Mouse (Mus musculus): Measurements from ENCODE around the gene Smyd5. TPM values are rescaled to one million over a fixed set of nuclear protein-coding genes. Genes with fewer than 3 reads are reported as not detected.

The Smyd5 gene
- polyA plus RNA-seq, 1 experiment from 2014 or later = 79.1 TPM

DNA sequence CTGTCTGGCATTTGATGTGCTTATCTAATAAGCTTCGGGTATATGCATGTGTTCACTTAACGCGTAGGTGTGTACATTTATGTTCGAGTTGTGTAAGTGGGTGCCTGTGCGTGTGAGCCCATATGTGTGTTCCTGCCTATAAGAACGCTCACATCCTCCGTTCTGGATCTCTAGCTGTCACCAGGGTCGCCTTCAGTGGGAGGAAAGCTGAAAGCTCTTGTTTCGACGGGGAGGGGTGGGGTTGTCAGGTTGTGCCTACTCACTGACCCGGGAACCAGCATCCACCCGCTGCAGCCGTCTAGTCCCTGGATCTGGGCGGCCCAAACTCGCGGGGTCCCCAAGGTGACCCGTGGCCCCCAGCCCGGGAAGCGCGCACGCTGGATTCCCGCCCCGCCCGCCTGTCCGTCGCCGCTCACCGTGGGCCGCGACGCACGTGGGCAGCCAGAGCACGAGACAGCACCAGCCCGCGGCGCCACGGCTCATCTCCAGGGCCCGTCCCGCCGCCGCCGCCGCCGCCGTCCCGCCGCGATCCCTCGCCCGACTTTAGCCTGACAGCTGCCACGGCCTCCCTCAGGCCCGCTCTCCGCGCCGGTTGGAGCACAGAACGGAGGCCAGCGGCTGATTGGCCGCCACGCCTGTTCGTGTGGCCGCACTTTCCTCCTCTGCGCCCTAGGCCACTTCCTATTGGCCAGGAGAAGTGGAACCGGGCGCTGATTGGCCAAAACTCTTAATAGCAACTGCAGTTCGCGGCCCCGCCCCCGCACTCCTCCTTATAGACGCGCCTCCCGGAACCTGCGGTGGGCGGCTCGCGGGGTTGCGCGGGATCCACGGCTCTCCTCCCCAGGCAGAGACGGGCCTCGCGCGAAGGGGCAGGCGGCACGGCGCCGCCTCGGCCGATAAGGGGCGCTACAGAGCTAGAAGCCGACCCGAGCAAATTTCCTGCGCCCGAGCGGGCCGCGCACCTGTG lies 19.2 kb downstream of the Smyd5 start, which contains the start of gene Cct7:
Gene Cct7 (plus strand): TSS at position 818 of the 967 bp plus-strand sequence.
- H3K27ac ChIP-seq (replicated peaks) = peak within 1 kb of the TSS; percentile 89
- 3% methylated on average over 96 of the region's 96 CpGs for WGBS
- peak within 1 kb of the TSS; percentile 62 for H3K4me3 ChIP-seq
- peak within 1 kb of the TSS; percentile 97 for H3K4me2 ChIP-seq
- peaks cover 39% of the 10 kb centered on the region for H3K4me1 ChIP-seq (replicated peaks)
- H3K9ac ChIP-seq = peak within 1 kb of the TSS; percentile 67
- H3K36me3 ChIP-seq = peaks cover 2% of the 10 kb centered on the region; the same call in 1 of the 2 replicates
- H3K9me3 ChIP-seq = no peaks in the 10 kb centered on the region
- peak; percentile 93 for ATAC-seq (ENCODE audit: low FRiP score, low read depth)
- no peaks in the 10 kb centered on the region for H3K27me3 ChIP-seq

DNA sequence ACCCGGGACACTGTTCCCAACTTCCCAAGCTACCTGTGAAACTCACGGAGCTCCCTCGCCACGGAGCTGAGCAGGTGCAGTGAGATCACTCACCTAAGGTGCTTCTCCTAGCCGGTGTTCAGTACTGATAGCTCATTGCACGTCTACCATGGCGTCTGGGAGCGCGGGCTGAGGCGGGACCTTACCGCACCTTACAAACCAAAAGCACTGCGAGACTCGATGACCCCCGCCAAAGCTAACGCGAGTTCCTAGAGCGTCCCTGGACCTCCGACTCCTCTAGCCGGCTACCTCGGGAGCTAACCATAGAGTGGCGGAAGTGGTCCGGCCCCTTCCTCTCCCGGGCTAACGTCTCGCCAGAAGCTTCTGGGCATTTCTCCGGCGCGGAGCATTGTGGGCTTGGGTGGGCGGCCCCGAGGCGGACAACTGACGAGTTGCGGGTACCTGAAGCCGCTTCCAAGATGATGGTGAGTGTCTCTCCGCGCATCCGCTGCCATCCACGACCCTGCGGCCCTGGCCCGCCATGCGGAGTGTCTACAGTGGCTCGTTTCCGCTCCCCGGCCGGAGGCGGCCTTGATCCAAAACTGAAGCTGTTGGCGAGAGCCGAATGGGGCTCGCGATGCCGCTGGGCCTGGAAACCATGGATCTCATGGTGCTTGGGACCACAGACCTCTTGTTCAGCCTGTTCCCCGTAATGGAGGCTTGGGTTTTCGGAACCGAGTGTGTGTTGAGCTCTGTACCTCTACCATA lies 20.0 kb downstream of the Smyd5 start, which contains the start of gene Pradc1:
Gene Pradc1 (minus strand): TSS at position 307 of the 747 bp plus-strand sequence.
- H3K27me3 ChIP-seq = no peaks in the 10 kb centered on the region
- peak within 1 kb of the TSS; percentile 89 for H3K27ac ChIP-seq (replicated peaks)
- H3K9ac ChIP-seq = peak within 1 kb of the TSS; percentile 67
- H3K4me1 ChIP-seq (replicated peaks) = peaks cover 47% of the 10 kb centered on the region
- peak within 1 kb of the TSS; percentile 97 for H3K4me2 ChIP-seq
- ATAC-seq (ENCODE audit: low FRiP score, low read depth) = peak; percentile 92
- peak within 1 kb of the TSS; percentile 62 for H3K4me3 ChIP-seq
- WGBS = under 1% methylated on average over 54 of the region's 54 CpGs
- no peaks in the 10 kb centered on the region for H3K9me3 ChIP-seq
- no peaks in the 10 kb centered on the region for H3K36me3 ChIP-seq

DNA sequence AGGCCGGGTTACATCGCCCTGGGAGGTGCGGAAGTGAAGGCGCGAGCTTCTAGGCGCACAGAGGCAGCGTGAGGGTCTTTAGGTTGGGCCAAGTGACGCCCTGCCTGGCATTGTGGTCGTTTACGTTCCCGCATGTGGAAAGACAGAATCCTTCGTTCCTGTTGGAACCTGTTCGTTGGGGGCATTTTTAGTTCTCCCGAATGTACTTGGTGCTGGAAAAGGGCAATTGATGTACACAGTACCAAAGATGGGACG lies 20.5 kb downstream of the Smyd5 start:
- H3K4me2 ChIP-seq = peak overlapping the region; percentile 97
- peak overlapping the region; percentile 62 for H3K4me3 ChIP-seq
- H3K27me3 ChIP-seq = no peaks in the 10 kb centered on the region
- peak overlapping the region; percentile 89 for H3K27ac ChIP-seq (replicated peaks)
- H3K4me1 ChIP-seq (replicated peaks) = peaks cover 50% of the 10 kb centered on the region
- H3K9me3 ChIP-seq = no peaks in the 10 kb centered on the region
- WGBS = under 1% methylated on average over 15 of the region's 15 CpGs
- no peak for ATAC-seq (ENCODE audit: low FRiP score, low read depth)
- peak overlapping the region; percentile 67 for H3K9ac ChIP-seq
- no peaks in the 10 kb centered on the region for H3K36me3 ChIP-seq

DNA sequence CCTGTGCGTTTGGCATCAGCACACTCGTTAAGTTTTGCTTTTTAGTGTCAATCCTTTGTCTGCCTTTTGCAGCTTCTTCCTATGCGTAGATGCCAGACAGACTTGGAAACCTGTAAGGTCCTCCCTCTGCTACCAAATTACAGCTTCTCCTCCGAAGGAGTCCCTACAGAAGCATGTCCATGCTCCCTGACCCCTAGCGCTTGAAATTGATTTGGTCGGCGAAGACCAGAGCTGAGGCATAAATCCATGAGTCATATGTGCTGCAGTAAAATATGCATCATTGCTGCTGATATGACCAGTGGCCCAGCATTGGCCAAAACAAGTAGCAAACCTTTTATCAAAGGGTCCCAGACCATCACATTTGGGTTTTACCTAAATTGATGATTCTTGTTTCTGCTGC lies 21.0 kb downstream of the Smyd5 start:
- peak overlapping the region; percentile 89 for H3K27ac ChIP-seq (replicated peaks)
- peak overlapping the region; percentile 97 for H3K4me2 ChIP-seq
- peak overlapping the region; percentile 62 for H3K4me3 ChIP-seq
- ATAC-seq (ENCODE audit: low FRiP score, low read depth) = no peak
- H3K9ac ChIP-seq = peak overlapping the region; percentile 67
- 12% methylated on average over 7 of the region's 7 CpGs for WGBS
- no peaks in the 10 kb centered on the region for H3K9me3 ChIP-seq
- H3K36me3 ChIP-seq = no peaks in the 10 kb centered on the region
- H3K4me1 ChIP-seq (replicated peaks) = peaks cover 53% of the 10 kb centered on the region
- no peaks in the 10 kb centered on the region for H3K27me3 ChIP-seq

DNA sequence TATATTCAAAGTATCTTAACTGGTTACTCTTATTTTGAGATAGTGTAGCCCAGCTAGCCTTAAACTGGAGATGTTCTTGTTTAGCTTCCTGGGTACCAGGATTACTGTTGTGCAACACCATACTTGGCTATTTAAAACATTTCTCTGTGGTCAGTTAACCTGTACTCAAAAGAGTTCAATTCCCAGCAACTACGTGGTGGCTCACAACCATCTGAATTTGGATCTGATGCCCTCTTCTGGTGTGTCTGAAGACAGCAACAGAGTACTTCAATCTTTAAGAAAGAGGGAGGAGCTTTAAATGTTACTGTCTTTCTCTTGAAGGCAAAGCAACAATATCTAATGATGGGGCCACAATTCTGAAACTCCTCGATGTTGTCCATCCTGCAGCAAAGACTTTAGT lies 27.8 kb downstream of the Smyd5 start:
- H3K36me3 ChIP-seq = peaks cover 56% of the 10 kb centered on the region
- no peak overlapping the region for H3K27ac ChIP-seq (replicated peaks)
- 93% methylated on average over 2 of the region's 2 CpGs for WGBS
- no peak overlapping the region for H3K9ac ChIP-seq
- H3K4me3 ChIP-seq = no peak overlapping the region
- no peaks in the 10 kb centered on the region for H3K27me3 ChIP-seq
- no peaks in the 10 kb centered on the region for H3K9me3 ChIP-seq
- peaks cover 26% of the 10 kb centered on the region for H3K4me1 ChIP-seq (replicated peaks)
- no peak for ATAC-seq (ENCODE audit: low FRiP score, low read depth)
- H3K4me2 ChIP-seq = no peak overlapping the region

DNA sequence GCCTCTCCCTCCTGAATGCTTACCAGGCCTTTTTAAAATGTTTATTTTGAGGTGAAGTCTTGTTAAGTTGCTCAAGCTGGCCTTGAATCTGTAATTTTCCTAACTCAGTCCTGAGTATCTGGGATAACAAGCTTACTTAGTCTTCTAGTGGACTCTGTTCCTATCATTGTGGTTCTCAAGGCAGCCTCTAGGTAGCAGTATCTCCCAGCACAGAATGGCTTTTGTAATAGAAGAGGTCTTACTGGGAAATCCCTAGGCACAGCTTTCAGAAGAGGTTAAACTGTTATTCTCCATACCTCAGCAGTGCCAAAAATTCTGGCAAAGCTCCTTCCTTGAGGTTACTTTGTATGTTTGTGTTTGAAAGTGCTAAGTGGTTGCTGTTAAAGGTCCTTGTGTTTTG lies 33.6 kb downstream of the Smyd5 start:
- Histone ChIP-seq H3K36me3 (peaks cover 89% of the 10 kb centered on the region), H3K9me3 (no peaks in the 10 kb centered on the region), H3K9ac (no peak overlapping the region), H3K4me3 (no peak overlapping the region), H3K4me1 (replicated peaks) (no peaks in the 10 kb centered on the region), H3K4me2 (no peak overlapping the region), H3K27me3 (no peaks in the 10 kb centered on the region), H3K27ac (replicated peaks) (no peak overlapping the region)
- no peak for ATAC-seq (ENCODE audit: low FRiP score, low read depth)

DNA sequence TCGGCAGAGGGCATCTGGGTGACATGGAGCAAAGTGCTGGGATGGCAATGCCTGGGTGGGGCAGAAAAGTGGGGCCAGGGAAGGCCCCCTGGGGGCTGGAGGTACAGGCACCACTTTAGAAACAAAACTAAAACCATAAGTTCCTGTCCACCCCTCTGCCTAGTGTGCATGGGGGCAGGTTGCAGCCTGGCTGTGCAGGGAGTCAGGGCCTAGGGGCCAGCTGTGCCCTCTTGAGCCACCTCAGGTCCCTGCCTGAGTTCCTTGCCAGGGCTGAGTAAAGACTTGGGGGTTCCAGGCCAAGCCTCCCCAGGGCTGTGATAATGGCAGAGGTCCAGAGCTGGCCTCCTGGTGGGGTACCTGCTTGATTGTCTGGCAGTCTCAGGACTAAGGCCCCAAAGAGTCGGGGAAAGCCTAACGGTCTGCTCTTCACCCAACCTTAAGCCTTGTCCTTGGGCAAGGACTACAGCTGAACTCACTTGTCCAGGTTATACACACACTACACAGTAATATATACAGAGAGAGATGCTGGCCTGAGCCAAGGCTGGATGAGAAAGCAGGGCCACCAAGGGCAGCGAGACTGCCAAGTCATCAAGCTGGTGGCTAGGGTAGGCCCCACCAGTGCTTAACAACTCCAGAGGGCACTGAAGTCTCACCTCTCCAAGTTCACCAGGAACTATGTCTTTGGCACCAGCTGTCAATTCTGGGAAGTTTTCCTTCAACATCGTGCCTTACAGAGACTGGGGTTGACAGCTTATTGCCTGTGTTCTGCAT lies 38.1 kb downstream of the Smyd5 start:
- H3K36me3 ChIP-seq = peaks cover 55% of the 10 kb centered on the region
- no peaks in the 10 kb centered on the region for H3K27me3 ChIP-seq
- no peaks in the 10 kb centered on the region for H3K4me1 ChIP-seq (replicated peaks)
- H3K4me2 ChIP-seq = no peak overlapping the region
- WGBS = 78% methylated on average over 5 of the region's 5 CpGs
- no peak overlapping the region for H3K27ac ChIP-seq (replicated peaks)
- no peak for ATAC-seq (ENCODE audit: low FRiP score, low read depth)
- no peak overlapping the region for H3K9ac ChIP-seq
- no peaks in the 10 kb centered on the region for H3K9me3 ChIP-seq
- H3K4me3 ChIP-seq = no peak overlapping the region

DNA sequence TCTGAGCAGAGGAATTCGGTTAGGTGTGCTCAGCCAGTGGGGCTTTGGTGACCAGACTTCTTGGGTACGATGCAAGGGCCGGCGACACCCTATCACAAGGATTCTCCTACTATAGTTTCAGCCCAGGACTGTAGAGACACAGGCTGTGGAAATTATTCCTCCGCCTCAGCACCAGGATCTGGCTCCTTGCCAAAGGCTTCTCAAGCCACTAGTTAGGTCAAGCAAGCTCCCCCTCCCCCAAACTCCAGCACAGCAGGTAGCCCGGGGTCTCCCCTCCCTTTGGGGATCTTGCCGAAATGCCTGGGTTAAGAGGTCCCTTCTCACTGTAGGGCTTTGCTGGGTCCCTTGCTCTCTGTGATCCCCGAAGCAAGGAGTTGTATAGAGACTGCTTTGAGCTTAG lies 40.2 kb downstream of the Smyd5 start:
- H3K27me3 ChIP-seq = no peaks in the 10 kb centered on the region
- 58% methylated on average over 8 of the region's 8 CpGs for WGBS
- H3K36me3 ChIP-seq = peaks cover 35% of the 10 kb centered on the region
- H3K27ac ChIP-seq (replicated peaks) = no peak overlapping the region
- no peaks in the 10 kb centered on the region for H3K4me1 ChIP-seq (replicated peaks)
- H3K9me3 ChIP-seq = no peaks in the 10 kb centered on the region
- ATAC-seq (ENCODE audit: low FRiP score, low read depth) = no peak
- H3K4me3 ChIP-seq = no peak overlapping the region
- no peak overlapping the region for H3K4me2 ChIP-seq
- no peak overlapping the region for H3K9ac ChIP-seq

DNA sequence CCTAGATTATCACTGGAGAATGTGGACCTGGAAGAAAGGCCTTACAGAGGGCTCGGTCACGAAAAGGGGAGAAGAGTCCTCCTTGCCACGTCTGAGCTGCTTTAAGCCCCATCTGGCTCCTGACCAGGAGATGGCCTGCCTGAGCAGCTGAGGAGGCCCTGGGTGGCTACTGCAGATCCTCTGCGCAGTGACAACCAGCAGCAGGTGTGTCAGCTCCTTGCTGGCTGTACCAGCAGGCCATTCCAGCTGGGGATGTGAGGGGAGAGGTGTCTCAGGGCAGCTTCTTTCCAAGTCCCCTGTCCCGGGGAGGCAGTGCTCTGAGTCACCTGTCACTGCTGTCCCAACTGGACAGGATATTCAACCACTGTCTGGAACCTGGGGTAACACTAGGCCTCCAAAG lies 40.8 kb downstream of the Smyd5 start:
- peaks cover 29% of the 10 kb centered on the region for H3K36me3 ChIP-seq
- WGBS = 55% methylated on average over 5 of the region's 5 CpGs
- no peak overlapping the region for H3K4me3 ChIP-seq
- no peaks in the 10 kb centered on the region for H3K4me1 ChIP-seq (replicated peaks)
- H3K27me3 ChIP-seq = no peaks in the 10 kb centered on the region
- ATAC-seq (ENCODE audit: low FRiP score, low read depth) = no peak
- H3K27ac ChIP-seq (replicated peaks) = no peak overlapping the region
- H3K9me3 ChIP-seq = no peaks in the 10 kb centered on the region
- H3K4me2 ChIP-seq = no peak overlapping the region
- H3K9ac ChIP-seq = no peak overlapping the region

DNA sequence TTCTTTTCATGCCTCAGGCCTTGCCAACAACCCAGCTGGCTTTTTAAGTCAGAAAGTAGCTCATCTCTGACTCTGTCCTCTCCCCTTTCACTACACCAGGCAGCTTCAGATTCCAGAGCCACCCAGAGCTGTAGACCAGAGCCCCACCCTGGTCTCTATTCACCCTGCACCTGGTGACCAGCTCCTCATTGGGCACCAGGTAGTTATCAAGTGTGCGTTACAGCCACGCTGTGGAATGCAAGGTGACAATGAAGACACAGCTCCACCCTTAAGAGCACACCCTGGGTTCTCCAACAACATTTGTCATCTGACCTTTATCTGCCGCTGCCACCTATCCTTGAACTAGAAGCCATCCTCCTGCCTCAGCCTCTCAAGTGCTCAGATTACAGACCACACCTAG lies 43.8 kb downstream of the Smyd5 start:
- H3K9ac ChIP-seq = no peak overlapping the region
- H3K27ac ChIP-seq (replicated peaks) = no peak overlapping the region
- H3K4me2 ChIP-seq = no peak overlapping the region
- ATAC-seq (ENCODE audit: low FRiP score, low read depth) = no peak
- H3K9me3 ChIP-seq = no peaks in the 10 kb centered on the region
- no peaks in the 10 kb centered on the region for H3K27me3 ChIP-seq
- WGBS = 91% methylated on average over 3 of the region's 3 CpGs
- H3K36me3 ChIP-seq = peaks cover 16% of the 10 kb centered on the region; the same call in 1 of the 2 replicates
- H3K4me3 ChIP-seq = no peak overlapping the region
- H3K4me1 ChIP-seq (replicated peaks) = no peaks in the 10 kb centered on the region; the same call in 1 of the 2 replicates

DNA sequence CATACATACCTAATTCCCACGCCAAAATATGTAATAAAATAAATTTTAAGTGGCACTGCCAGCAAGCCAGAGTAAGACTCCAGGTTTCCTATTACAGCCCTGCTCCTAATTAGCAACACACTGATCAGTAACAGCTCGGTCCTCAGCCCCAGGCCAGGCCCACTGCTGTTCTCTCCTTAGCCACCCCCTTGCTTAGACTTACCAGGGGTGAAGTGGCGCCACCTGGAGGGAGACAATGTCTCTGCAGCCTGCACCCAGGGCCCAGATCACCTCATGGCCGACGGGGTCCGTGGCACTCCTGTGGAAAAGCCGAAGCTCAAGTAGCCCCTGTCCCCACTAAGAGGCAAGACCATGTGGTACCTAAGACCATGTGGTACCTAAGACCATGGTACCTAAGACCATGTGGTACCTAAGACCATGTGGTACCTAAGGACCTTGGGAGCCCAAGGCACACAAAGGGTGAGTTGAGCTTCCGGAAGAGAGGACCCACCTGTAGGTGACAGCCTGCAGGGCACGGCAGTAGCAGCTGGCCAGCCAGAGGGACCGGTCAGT lies 45.7 kb downstream of the Smyd5 start:
- Histone ChIP-seq H3K36me3 (peaks cover 16% of the 10 kb centered on the region; the same call in 1 of the 2 replicates), H3K27ac (replicated peaks) (no peak overlapping the region), H3K4me1 (replicated peaks) (no peaks in the 10 kb centered on the region; the same call in 1 of the 2 replicates), H3K9me3 (no peaks in the 10 kb centered on the region), H3K4me2 (no peak overlapping the region), H3K4me3 (no peak overlapping the region), H3K27me3 (no peaks in the 10 kb centered on the region), H3K9ac (no peak overlapping the region)
- no peak for ATAC-seq (ENCODE audit: low FRiP score, low read depth)
- WGBS = 41% methylated on average over 10 of the region's 10 CpGs
